Mouse (Mus musculus) CH12.LX (cell line): ENCODE data around the gene Rnf182. TPM values are rescaled to one million over a fixed set of nuclear protein-coding genes. Genes with fewer than 3 reads are reported as not detected.

Experiments used
- DNase-seq: peaks from one replicate; pipeline ENCODE4 v3.0.0-alpha.2; 2013; ENCODE audit errors: extremely low read depth
- H3K27ac ChIP-seq: 2 replicates; pipeline ENCODE4 v1.5.1; 2012; ENCODE audit warnings: low read depth, mild to moderate bottlenecking, control low read depth, moderate library complexity; ENCODE audit not compliant: insufficient read depth
- H3K27me3 ChIP-seq: replicated peaks from 2 replicates; pipeline ENCODE3; 2012; ENCODE audit warnings: inconsistent platforms
- H3K36me3 ChIP-seq, 2 experiments: replicated peaks in 1 of 2; 2 replicates each; pipeline versions ENCODE3 to v1.6.1; 2012; ENCODE audit warnings: inconsistent platforms in 1 of 2, low read length in 1 of 2, mild to moderate bottlenecking in 1 of 2, mixed read lengths in 1 of 2, moderate library complexity in 1 of 2; ENCODE audit not compliant: control insufficient read depth in 1 of 2, insufficient read depth in 1 of 2
- H3K4me1 ChIP-seq, 2 experiments: 2 replicates each; pipeline ENCODE4 v1.6.1; 2012; ENCODE audit warnings: inconsistent platforms in 1 of 2, moderate library complexity in 1 of 2; ENCODE audit not compliant: insufficient read depth in 2 of 2, control insufficient read depth in 1 of 2
- H3K4me2 ChIP-seq: 2 replicates; pipeline ENCODE4 v1.6.1; 2012; ENCODE audit warnings: low read depth, mild to moderate bottlenecking, control low read depth; ENCODE audit not compliant: poor library complexity, insufficient read depth, severe bottlenecking
- H3K4me3 ChIP-seq, 3 experiments: fragments of 150-350 bp in 1 of 3; sonication (generic) in 1 of 3; replicated peaks in 1 of 3; 2 replicates each; pipeline versions ENCODE3 to v1.5.1; 2011 to 2012; ENCODE audit warnings: low read depth in 2 of 3, low read length in 2 of 3, mild to moderate bottlenecking in 2 of 3, moderate library complexity in 2 of 3, control low read depth in 1 of 3, improper control_type of control experiment in 1 of 3, inconsistent platforms in 1 of 3, mixed read lengths in 1 of 3; ENCODE audit not compliant: poor library complexity in 1 of 3
- H3K79me2 ChIP-seq: replicated peaks from 2 replicates; pipeline ENCODE4 v1.6.1; 2012; ENCODE audit warnings: mild to moderate bottlenecking, moderate library complexity; ENCODE audit not compliant: control insufficient read depth, poor library complexity, insufficient read depth, severe bottlenecking; ENCODE audit errors: extremely low read depth
- H3K9ac ChIP-seq: 2 replicates; pipeline ENCODE4 v1.6.1; 2012; ENCODE audit warnings: low read depth, mild to moderate bottlenecking, control low read depth, moderate library complexity; ENCODE audit not compliant: insufficient read depth
- H3K9me3 ChIP-seq: replicated peaks from 2 replicates; pipeline ENCODE3; 2012; ENCODE audit warnings: low read length, inconsistent platforms, mixed read lengths
- CHD1 ChIP-seq: IDR thresholded peaks from 2 replicates; pipeline ENCODE4 v1.6.1; 2012; ENCODE audit warnings: low read depth, low read length, improper control_type of control experiment, inconsistent platforms
- CHD2 ChIP-seq: IDR thresholded peaks from 2 replicates; pipeline ENCODE4 v1.6.1; 2011; ENCODE audit warnings: low read length, improper control_type of control experiment
- CTCF ChIP-seq, 2 experiments: IDR thresholded peaks in 1 of 2; conservative IDR thresholded peaks in 1 of 2; 2 replicates each; pipeline ENCODE4 v1.5.1; 2011 to 2012; ENCODE audit warnings: low read depth in 2 of 2, low read length in 2 of 2, improper control_type of control experiment in 1 of 2, inconsistent platforms in 1 of 2, mild to moderate bottlenecking in 1 of 2, moderate library complexity in 1 of 2
- E2F4 ChIP-seq: IDR thresholded peaks from 2 replicates; pipeline ENCODE4 v1.6.1; 2011; ENCODE audit warnings: low read depth, low read length, improper control_type of control experiment; ENCODE audit not compliant: insufficient replicate concordance
- ELF1 ChIP-seq: IDR thresholded peaks from 2 replicates; pipeline ENCODE4 v1.6.1; 2014; ENCODE audit warnings: low read depth, mild to moderate bottlenecking, inconsistent platforms, low read length, improper control_type of control experiment
- EP300 ChIP-seq: IDR thresholded peaks from 2 replicates; pipeline ENCODE4 v1.6.1; 2011; ENCODE audit warnings: low read length, improper control_type of control experiment
- IRF4 ChIP-seq: IDR thresholded peaks from 2 replicates; pipeline ENCODE4 v1.6.1; 2014; ENCODE audit warnings: low read depth, mild to moderate bottlenecking, inconsistent platforms, low read length, improper control_type of control experiment
- JUND ChIP-seq: conservative IDR thresholded peaks from 2 replicates; pipeline ENCODE4 v1.6.1; 2011; ENCODE audit warnings: low read depth, low read length, improper control_type of control experiment
- KAT2A ChIP-seq: IDR thresholded peaks from 2 replicates; pipeline ENCODE4 v1.6.1; 2012; ENCODE audit warnings: low read length, improper control_type of control experiment, inconsistent platforms; ENCODE audit not compliant: insufficient replicate concordance
- MAFK ChIP-seq: IDR thresholded peaks from 2 replicates; pipeline ENCODE4 v1.6.1; 2011; ENCODE audit warnings: low read length, improper control_type of control experiment; ENCODE audit not compliant: insufficient replicate concordance
- MAZ ChIP-seq: IDR thresholded peaks from 2 replicates; pipeline ENCODE4 v1.6.1; 2012; ENCODE audit warnings: low read depth, mild to moderate bottlenecking, inconsistent platforms, low read length, improper control_type of control experiment, moderate library complexity
- MEF2A ChIP-seq: IDR thresholded peaks from 2 replicates; pipeline ENCODE4 v1.6.1; 2014; ENCODE audit warnings: low read depth, mild to moderate bottlenecking, inconsistent platforms, low read length, improper control_type of control experiment, borderline replicate concordance
- MXI1 ChIP-seq: IDR thresholded peaks from 2 replicates; pipeline ENCODE4 v1.6.1; 2011; ENCODE audit warnings: mild to moderate bottlenecking, low read depth, low read length, improper control_type of control experiment
- MYC ChIP-seq: IDR thresholded peaks from 2 replicates; pipeline ENCODE4 v1.6.1; 2011; ENCODE audit warnings: low read depth, mild to moderate bottlenecking, improper control_type of control experiment, low read length
- NELFE ChIP-seq: IDR thresholded peaks from 2 replicates; pipeline ENCODE4 v1.6.1; 2011; ENCODE audit warnings: low read depth, low read length, improper control_type of control experiment
- PAX5 ChIP-seq: IDR thresholded peaks from 2 replicates; pipeline ENCODE4 v1.6.1; 2012; ENCODE audit warnings: low read length, inconsistent platforms, mixed read lengths
- POLR2A ChIP-seq: IDR thresholded peaks from 2 replicates; pipeline ENCODE4 v1.6.1; 2011; ENCODE audit warnings: low read depth, mild to moderate bottlenecking, improper control_type of control experiment, low read length
- RAD21 ChIP-seq: IDR thresholded peaks from 2 replicates; pipeline ENCODE4 v1.6.1; 2011; ENCODE audit warnings: low read depth, mild to moderate bottlenecking, low read length, improper control_type of control experiment, moderate library complexity
- SIN3A ChIP-seq: IDR thresholded peaks from 2 replicates; pipeline ENCODE4 v1.6.1; 2012; ENCODE audit warnings: low read length, improper control_type of control experiment, inconsistent platforms
- SMC3 ChIP-seq: IDR thresholded peaks from 2 replicates; pipeline ENCODE4 v1.6.1; 2011; ENCODE audit warnings: low read depth, low read length, improper control_type of control experiment
- ZC3H11A ChIP-seq: IDR thresholded peaks from 2 replicates; pipeline ENCODE4 v1.6.1; 2012; ENCODE audit warnings: low read depth, mild to moderate bottlenecking, inconsistent platforms, low read length, improper control_type of control experiment
- ZKSCAN1 ChIP-seq: IDR thresholded peaks from 2 replicates; pipeline ENCODE4 v1.6.1; 2012; ENCODE audit warnings: low read depth, inconsistent platforms, low read length, improper control_type of control experiment, borderline replicate concordance
- ZNF384 ChIP-seq: IDR thresholded peaks from 2 replicates; pipeline ENCODE4 v1.6.1; 2012; ENCODE audit warnings: low read depth, low read length, improper control_type of control experiment, inconsistent platforms
- dilution Hi-C: fragments of 300-500 bp; cut with MboI; formaldehyde crosslinking; loops from 2 replicates; pipeline ENCODE4 v1.14.3; 2020; ENCODE audit warnings: low sequenced_read_pairs; ENCODE audit not compliant: extremely low pct_unique_long_range_greater_than_20kb, extremely low pct_ligation_motif_present
- in situ Hi-C: fragments of 300-500 bp; cut with MboI; formaldehyde crosslinking; loops from 3 replicates; pipeline ENCODE4 v1.14.3; 2019; ENCODE audit warnings: low sequenced_read_pairs, low pct_ligation_motif_present, low pct_unique_long_range_greater_than_20kb, mixed read lengths
- polyA plus RNA-seq: library from polyadenylated mRNA; unstranded; fragments of >175 nt; gene quantifications from 2 replicates; pipeline ENCODE4 v1.2.1, GENCODE M21; 2012; ENCODE audit warnings: low read depth; ENCODE audit not compliant: insufficient read length
- total RNA-seq, 2 experiments: library from RNA; depleted of rRNA; stranded (reverse); fragments of 300-350 nt in 1 of 2; fragments of >200 nt in 1 of 2; gene quantifications; 2 replicates each; pipeline ENCODE4 v1.2.3; 2012 to 2014

Gene Rnf182
- total and polyA plus RNA-seq, 3 experiments, result not detected

DNA sequence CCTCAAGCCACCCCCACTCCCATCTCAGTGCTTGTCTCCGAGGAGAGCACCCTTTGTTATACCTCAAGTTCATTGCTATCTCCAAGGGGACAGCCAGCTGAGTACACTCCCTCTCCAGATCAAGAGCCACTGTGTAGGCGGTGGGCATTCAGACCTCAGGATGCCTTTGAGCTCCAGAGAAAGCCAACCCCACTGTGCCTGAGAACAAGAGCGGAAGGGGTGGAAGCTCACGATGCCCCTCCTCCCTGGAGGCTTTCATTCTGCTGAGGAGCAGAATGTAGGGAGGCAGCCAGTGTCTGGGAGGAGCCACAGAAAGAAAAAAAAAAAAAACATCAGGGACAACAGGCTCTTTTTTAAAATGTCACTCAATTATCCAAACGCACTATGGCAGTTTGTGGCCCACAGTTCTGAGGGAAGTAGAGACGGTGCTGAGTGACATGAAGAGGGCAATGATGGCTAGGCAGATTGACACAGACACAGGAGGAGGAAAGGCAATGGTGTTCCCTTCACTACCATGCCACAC lies 101.1 kb downstream of the Rnf182 start:
- Histone ChIP-seq H3K9ac (no peak overlapping the region), H3K4me3 (no peak overlapping the region), H3K4me2 (no peak overlapping the region), H3K9me3 (no peaks in the 10 kb centered on the region), H3K27me3 (no peaks in the 10 kb centered on the region), H3K36me3 (no peaks in the 10 kb centered on the region), H3K27ac (no peak overlapping the region), H3K4me1 (no peaks in the 10 kb centered on the region), H3K79me2 (no peaks in the 10 kb centered on the region)
- dilution Hi-C loops, result no loop called here
- DNase-seq, result no peak
- TF ChIP-seq PAX5, result no peak
- no peak for TF ChIP-seq NELFE
- TF ChIP-seq RAD21, result no peak
- no peak for TF ChIP-seq JUND
- TF ChIP-seq ZNF384, result no peak
- no peak for TF ChIP-seq MAFK
- TF ChIP-seq ZC3H11A, result no peak
- no peak for TF ChIP-seq MXI1
- no peak for TF ChIP-seq ZKSCAN1
- TF ChIP-seq MEF2A, result no peak
- TF ChIP-seq SMC3, result no peak
- in situ Hi-C loops, result no loop called here

DNA sequence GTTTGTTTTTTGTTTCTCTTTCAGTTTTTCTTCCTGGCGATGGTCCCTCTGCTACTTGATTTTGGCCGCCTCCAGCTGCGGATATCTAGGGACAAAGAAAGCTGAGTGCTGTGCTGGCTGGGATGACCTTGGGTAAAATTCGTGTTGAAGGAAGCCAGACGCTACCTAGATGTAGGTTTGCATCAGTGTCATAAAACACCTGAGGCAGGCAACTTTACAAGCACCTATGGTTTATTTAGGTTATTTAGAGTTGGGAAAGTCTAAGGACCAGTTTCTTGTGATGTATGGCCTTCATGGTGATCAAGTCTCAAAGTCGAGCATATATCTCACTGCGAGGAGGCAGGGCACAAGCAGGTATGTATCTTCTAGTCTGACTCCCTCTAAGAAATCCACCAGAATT lies 102.7 kb downstream of the Rnf182 start:
- H3K4me3 ChIP-seq, result no peak overlapping the region
- dilution Hi-C loops, result no loop called here
- H3K9me3 ChIP-seq, result no peaks in the 10 kb centered on the region
- no peak for DNase-seq
- in situ Hi-C loops, result no loop called here
- H3K79me2 ChIP-seq, result no peaks in the 10 kb centered on the region
- TF ChIP-seq MAZ, result no peak
- no peak for TF ChIP-seq CHD1
- no peak for TF ChIP-seq CHD2
- no peak for TF ChIP-seq IRF4
- TF ChIP-seq MEF2A, result no peak
- TF ChIP-seq SIN3A, result no peak
- no peak for TF ChIP-seq ZC3H11A
- no peak for TF ChIP-seq E2F4
- no peak for TF ChIP-seq KAT2A
- TF ChIP-seq POLR2A, result no peak
- no peak for TF ChIP-seq JUND
- no peak for TF ChIP-seq EP300
- no peak for TF ChIP-seq ELF1
- no peak for TF ChIP-seq MYC
- TF ChIP-seq PAX5, result no peak
- no peak for TF ChIP-seq CTCF (conservative IDR thresholded peaks at IDR 0.05 in 1 of 2, IDR thresholded peaks at IDR 0.05 in 1 of 2; ENCODE audit: low read depth in 2 of 2, low read length in 2 of 2)
- H3K4me1 ChIP-seq, result no peaks in the 10 kb centered on the region
- H3K27me3 ChIP-seq, result no peaks in the 10 kb centered on the region
- H3K27ac ChIP-seq, result no peak overlapping the region
- H3K9ac ChIP-seq, result no peak overlapping the region
- H3K4me2 ChIP-seq, result no peak overlapping the region
- H3K36me3 ChIP-seq, result no peaks in the 10 kb centered on the region
